Comparison of ENCODE assay signal across 20 mouse cellular contexts in the genomic region with DNA sequence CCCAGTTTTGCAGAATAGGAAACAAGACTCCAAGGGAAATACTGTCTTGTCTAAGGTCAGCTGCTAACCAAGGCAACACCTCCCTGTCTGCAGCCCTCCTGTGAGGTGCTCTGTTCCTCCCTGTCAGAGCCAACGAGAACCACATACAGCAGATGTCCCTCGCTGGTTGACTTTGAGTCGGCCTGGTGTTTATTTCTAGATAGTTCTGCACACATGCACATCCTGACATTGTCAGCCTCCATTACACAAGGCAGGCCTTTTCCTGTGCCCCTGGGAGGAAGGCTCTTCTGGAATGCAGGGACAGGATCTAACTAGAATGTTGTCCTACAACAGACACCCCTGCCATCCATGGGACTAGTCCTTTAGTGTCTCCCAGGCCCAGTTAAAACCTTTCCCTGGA.
"Had no signal": no experiment of that assay in that cellular context is flagged by ENCODE, and none has a peak within 500 bp of the region (broad histone marks: within the 10 kb centered on the region; RNA-seq: fewer than 3 reads in every experiment).

No protein-coding gene starts in this region.

- H3K4me3 ChIP-seq: limb, embryonic 13.5 days; liver, embryonic 12.5 days; liver, embryonic 15.5 days; midbrain, embryonic 12.5 days; midbrain, embryonic 15.5 days; neural tube, embryonic 12.5 days; neural tube, embryonic 15.5 days had no signal

- H3K27me3 ChIP-seq: limb, embryonic 13.5 days; liver, embryonic 12.5 days; liver, embryonic 15.5 days; midbrain, embryonic 12.5 days; midbrain, embryonic 15.5 days; neural tube, embryonic 12.5 days; neural tube, embryonic 15.5 days had no signal

- H3K9me3 ChIP-seq: limb, embryonic 13.5 days; liver, embryonic 15.5 days; midbrain, embryonic 12.5 days; midbrain, embryonic 15.5 days; neural tube, embryonic 12.5 days; neural tube, embryonic 15.5 days had no signal

- H3K27ac ChIP-seq: limb, embryonic 13.5 days; liver, embryonic 12.5 days; liver, embryonic 15.5 days; macrophage; midbrain, embryonic 12.5 days; midbrain, embryonic 15.5 days; neural tube, embryonic 12.5 days; neural tube, embryonic 15.5 days; stomach, postnatal 0 days had no signal

- ATAC-seq: liver, embryonic 12.5 days; midbrain, embryonic 15.5 days had no signal

- H3K4me1 ChIP-seq: liver, embryonic 12.5 days; liver, embryonic 15.5 days; midbrain, embryonic 12.5 days; midbrain, embryonic 15.5 days; neural tube, embryonic 12.5 days; neural tube, embryonic 15.5 days had no signal

- H3K36me3 ChIP-seq: limb, embryonic 13.5 days; liver, embryonic 12.5 days; liver, embryonic 15.5 days; midbrain, embryonic 12.5 days; midbrain, embryonic 15.5 days; neural tube, embryonic 12.5 days; neural tube, embryonic 15.5 days had no signal

- DNase-seq: kidney, postnatal 14 days; kidney, postnatal 4 days; left cerebral cortex, postnatal 4 days; liver; lung, adult 18-20 months; right cerebral cortex, adult 18-20 months; right cerebral cortex, postnatal 14 days; right cerebral cortex, postnatal 4 days; thymus, adult 2 months; thymus, postnatal 14 days; thymus, postnatal 4 days had no signal

- H3K4me2 ChIP-seq: limb, embryonic 13.5 days; liver, embryonic 12.5 days; liver, embryonic 15.5 days; midbrain, embryonic 12.5 days; midbrain, embryonic 15.5 days; neural tube, embryonic 12.5 days; neural tube, embryonic 15.5 days had no signal

- H3K9ac ChIP-seq: limb, embryonic 13.5 days; liver, embryonic 12.5 days; liver, embryonic 15.5 days; midbrain, embryonic 12.5 days; midbrain, embryonic 15.5 days; neural tube, embryonic 12.5 days; neural tube, embryonic 15.5 days had no signal
